Mouse (Mus musculus) CD4-positive, CD25-positive, alpha-beta regulatory T cell, adult 2 months (primary cell): Measurements from ENCODE around the gene Olfr175-ps1.

Experiments
- DNase-seq: peaks from one replicate; pipeline ENCODE4 v3.0.0-alpha.2; 2012; ENCODE audit warnings: low read depth, low spot score

Gene Olfr175-ps1

GRCm38 (mm10) chr16:58826732-58827319 is at the start of gene Olfr175-ps1:
Gene Olfr175-ps1 (minus strand): TSS chr16:58826782.
- DNase-seq: no peak

GRCm38 (mm10) chr16:58874668-58875067 is 48.1 kb upstream of the Olfr175-ps1 start, which contains the start of gene Olfr177:
Gene Olfr177 (minus strand): TSS chr16:58874768.
- DNase-seq: no peak

GRCm38 (mm10) chr16:58861479-58861878 is 34.9 kb upstream of the Olfr175-ps1 start:
- no peak for DNase-seq

GRCm38 (mm10) chr16:58860032-58860737 is 33.6 kb upstream of the Olfr175-ps1 start:
- DNase-seq: no peak

- DNase-seq: no peak
Measured at GRCm38 (mm10) chr16:58800168-58800567, 26.4 kb downstream of the Olfr175-ps1 start, which contains the start of gene Olfr173. Gene Olfr173 (minus strand): TSS chr16:58800268.
